Mouse (Mus musculus): ENCODE measurements at regions not wholly inside any gene's neighbourhood (a gene's known extent, or its start where the extent isn't known, plus 50 kb on each side); places are given as distances from the start of the nearest gene placed in this dataset.

DNA sequence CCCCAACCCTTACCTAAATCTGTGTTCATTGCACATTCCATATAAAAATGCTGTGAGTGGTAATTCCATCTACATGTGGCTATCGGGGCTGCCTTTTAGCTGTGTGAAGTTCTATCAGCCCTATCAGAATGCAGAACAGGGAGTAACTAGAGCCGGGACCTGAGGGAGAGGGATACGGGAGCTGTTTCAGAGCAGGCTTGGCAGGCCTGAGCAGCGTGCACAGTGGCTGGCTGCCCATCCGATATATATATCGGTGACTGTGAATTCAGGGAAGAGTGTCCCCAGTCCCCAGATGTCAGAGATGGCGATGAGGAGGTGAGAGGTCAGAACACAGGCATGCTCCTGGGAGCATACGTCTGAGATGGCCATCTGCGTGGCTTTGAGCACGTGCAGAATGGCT lies 79.0 kb downstream of the Arl4c start:
- no peak for ATAC-seq (ENCODE audit: insufficient number of reproducible peaks, insufficient read depth, low FRiP score, low TSS enrichment)
- H3K27ac ChIP-seq = no peak overlapping the region
- no peaks in the 10 kb centered on the region for H3K36me3 ChIP-seq

DNA sequence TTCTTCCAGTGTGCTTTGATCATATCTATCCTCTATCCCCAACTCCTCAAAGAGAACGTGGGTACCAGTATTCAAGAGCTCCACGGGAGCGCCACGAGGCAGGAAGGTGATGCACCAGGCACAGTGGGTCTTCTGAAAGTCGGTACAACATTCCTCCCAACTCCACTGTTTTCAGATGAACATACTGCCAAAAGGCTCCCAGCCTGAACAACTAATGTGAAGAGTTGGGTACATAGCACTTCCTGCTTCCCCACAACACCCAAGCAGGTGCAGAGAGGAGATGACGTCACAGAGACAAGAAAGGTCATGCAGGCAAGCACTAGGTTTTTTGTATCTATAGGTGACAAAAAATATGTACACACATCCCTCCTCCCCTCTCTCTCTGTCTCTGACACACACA lies 79.7 kb downstream of the Arl4c start:
- Histone ChIP-seq H3K9ac (no peak overlapping the region), H3K36me3 (no peaks in the 10 kb centered on the region), H3K27ac (no peak overlapping the region), H3K27me3 (no peaks in the 10 kb centered on the region), H3K4me3 (no peak overlapping the region), H3K4me2 (replicated peaks) (no peak overlapping the region), H3K9me3 (no peaks in the 10 kb centered on the region), H3K4me1 (peaks cover 4% of the 10 kb centered on the region; the same call in 1 of the 2 replicates)
- 80% methylated on average over 6 of the region's 6 CpGs for WGBS
- ATAC-seq (ENCODE audit: insufficient number of reproducible peaks, insufficient read depth, low FRiP score, low TSS enrichment) = no peak

More for the DNA sequence above, 79.0 kb downstream of the Arl4c start:
- no peak overlapping the region for H3K9ac ChIP-seq
- H3K4me2 ChIP-seq (replicated peaks) = no peak overlapping the region
- H3K27me3 ChIP-seq = no peaks in the 10 kb centered on the region
- no peaks in the 10 kb centered on the region for H3K9me3 ChIP-seq
- WGBS = 36% methylated on average over 10 of the region's 10 CpGs
- no peak overlapping the region for H3K4me3 ChIP-seq
- H3K4me1 ChIP-seq = peaks cover 4% of the 10 kb centered on the region; the same call in 1 of the 2 replicates

DNA sequence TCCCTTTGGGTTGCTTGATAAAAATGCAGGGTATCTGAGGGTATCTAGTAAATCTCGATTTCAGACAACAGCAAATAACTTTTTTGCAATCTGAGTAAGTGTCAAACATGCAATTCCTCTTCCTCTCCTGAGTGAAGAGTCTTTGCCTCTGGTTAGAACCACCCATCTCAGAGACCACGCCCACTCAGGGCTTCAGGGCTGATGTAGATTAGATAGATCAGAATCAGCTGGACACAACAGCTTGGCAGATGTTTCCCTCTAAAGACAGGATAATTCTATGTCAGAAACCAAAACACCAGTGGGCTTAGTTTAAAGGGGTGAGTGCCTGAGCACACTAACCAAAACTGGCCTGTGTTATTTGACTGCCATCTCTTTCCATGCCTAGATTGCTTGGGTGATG lies 80.8 kb downstream of the Arl4c start:
- H3K9me3 ChIP-seq = no peaks in the 10 kb centered on the region

DNA sequence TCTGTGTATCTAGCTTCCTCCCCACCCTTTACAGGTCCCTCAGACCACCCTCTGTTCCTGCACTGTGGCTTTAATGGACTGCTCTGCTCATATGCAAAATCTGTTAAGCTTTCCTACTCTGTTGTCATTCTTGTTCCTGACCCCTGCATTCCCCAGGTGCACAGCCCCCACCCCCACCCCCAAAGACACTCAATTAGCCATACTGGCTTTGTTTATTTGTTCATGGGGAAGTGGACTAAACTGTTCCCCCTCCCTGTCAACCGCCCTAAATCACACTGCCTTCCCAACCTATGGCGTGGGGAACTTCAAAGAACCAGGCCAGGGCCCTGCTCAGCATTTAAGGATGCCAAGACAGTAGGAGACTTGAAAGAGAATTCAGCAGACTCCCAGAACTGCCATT lies 89.0 kb downstream of the Arl4c start:
- H3K9ac ChIP-seq = no peak overlapping the region
- no peak overlapping the region for H3K4me2 ChIP-seq (replicated peaks)
- no peaks in the 10 kb centered on the region for H3K36me3 ChIP-seq
- WGBS = 21% methylated on average over 2 of the region's 2 CpGs
- H3K27me3 ChIP-seq = no peaks in the 10 kb centered on the region
- no peaks in the 10 kb centered on the region for H3K9me3 ChIP-seq
- H3K4me1 ChIP-seq = peaks cover 13% of the 10 kb centered on the region
- no peak for ATAC-seq (ENCODE audit: insufficient number of reproducible peaks, insufficient read depth, low FRiP score, low TSS enrichment)
- 0 out of 2 replicates have a peak overlapping the region, but pooled peaks have one; percentile 23 for H3K27ac ChIP-seq
- no peak overlapping the region for H3K4me3 ChIP-seq

More for the DNA sequence above, 80.8 kb downstream of the Arl4c start:
- H3K4me2 ChIP-seq (replicated peaks) = no peak overlapping the region
- peaks cover 4% of the 10 kb centered on the region; the same call in 1 of the 2 replicates for H3K4me1 ChIP-seq
- no peak overlapping the region for H3K27ac ChIP-seq
- ATAC-seq (ENCODE audit: insufficient number of reproducible peaks, insufficient read depth, low FRiP score, low TSS enrichment) = no peak
- no peaks in the 10 kb centered on the region for H3K36me3 ChIP-seq
- H3K4me3 ChIP-seq = no peak overlapping the region
- no peaks in the 10 kb centered on the region for H3K27me3 ChIP-seq
- no peak overlapping the region for H3K9ac ChIP-seq
- 61% methylated on average over 2 of the region's 2 CpGs for WGBS

DNA sequence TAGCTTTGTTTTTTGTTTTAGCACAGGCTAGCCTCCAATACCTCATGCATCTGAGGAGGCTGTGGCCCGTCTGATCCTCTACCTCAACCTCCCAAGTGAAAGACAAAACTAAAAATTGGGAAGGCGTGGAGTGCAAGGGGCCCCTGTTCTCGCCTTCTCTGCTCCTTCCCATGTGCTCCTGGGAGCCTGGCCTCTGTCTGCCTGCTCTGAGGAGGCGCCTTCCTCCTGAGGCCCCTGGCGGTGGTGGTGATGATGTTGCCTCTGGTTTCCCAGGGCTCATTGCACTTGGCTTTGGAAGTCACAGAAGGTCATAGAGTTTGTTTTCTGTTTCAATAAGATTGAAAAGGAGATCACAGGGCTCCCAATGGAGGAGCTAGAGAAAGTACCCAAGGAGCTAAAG lies 90.8 kb downstream of the Arl4c start:
- Histone ChIP-seq H3K4me2 (replicated peaks) (no peak overlapping the region), H3K9me3 (no peaks in the 10 kb centered on the region), H3K4me1 (peaks cover 15% of the 10 kb centered on the region), H3K36me3 (no peaks in the 10 kb centered on the region), H3K9ac (no peak overlapping the region), H3K27ac (no peak overlapping the region), H3K27me3 (no peaks in the 10 kb centered on the region), H3K4me3 (no peak overlapping the region)
- no peak for ATAC-seq (ENCODE audit: insufficient number of reproducible peaks, insufficient read depth, low FRiP score, low TSS enrichment)
- 75% methylated on average over 5 of the region's 5 CpGs for WGBS

DNA sequence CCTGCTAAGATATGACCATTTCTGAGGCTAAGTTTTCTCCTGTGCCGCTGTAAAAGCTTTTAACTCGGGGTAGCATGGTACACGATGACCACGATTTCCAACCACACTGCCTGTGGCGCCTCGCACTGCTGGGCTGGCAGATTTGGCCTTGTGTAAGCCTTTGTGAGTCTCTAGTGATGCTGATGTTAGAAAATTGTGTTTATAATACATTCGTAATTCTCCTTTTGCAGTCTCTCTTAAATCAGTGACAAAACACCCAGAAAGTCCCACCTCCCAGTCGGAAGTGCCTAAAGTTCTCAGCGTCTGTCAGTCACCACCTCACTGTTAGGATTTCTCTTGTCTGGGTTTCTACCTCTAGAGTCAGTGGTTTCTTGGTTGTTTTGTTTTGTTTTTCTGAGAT lies 91.2 kb downstream of the Arl4c start:
- Histone ChIP-seq H3K9me3 (no peaks in the 10 kb centered on the region), H3K36me3 (no peaks in the 10 kb centered on the region), H3K9ac (no peak overlapping the region), H3K27ac (no peak overlapping the region), H3K4me1 (peaks cover 15% of the 10 kb centered on the region), H3K4me2 (replicated peaks) (no peak overlapping the region), H3K4me3 (no peak overlapping the region), H3K27me3 (no peaks in the 10 kb centered on the region)
- 87% methylated on average over 9 of the region's 9 CpGs for WGBS
- no peak for ATAC-seq (ENCODE audit: insufficient number of reproducible peaks, insufficient read depth, low FRiP score, low TSS enrichment)

DNA sequence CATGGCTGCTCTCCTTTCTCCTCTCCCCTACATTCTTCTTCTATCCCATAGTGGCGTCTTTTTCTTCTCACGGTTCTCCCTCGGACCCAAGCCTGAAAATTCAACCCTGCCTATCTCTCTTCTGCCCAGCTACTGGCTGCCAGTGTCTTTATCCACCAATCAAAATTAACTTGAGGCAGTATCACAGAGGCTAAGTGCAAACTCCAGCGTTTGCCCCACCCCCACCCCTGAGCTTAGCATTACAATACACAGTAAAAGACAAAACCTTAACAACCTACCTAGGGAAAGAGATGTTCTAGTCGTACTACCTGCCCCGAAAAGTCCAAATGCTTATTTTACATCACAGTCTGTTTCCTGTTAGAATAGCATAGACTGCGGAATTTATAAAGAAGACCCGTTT lies 93.2 kb downstream of the Arl4c start:
- 40% methylated on average over 8 of the region's 8 CpGs for WGBS
- Histone ChIP-seq H3K4me3 (no peak overlapping the region), H3K27ac (no peak overlapping the region), H3K4me1 (peaks cover 15% of the 10 kb centered on the region), H3K4me2 (replicated peaks) (no peak overlapping the region), H3K9me3 (no peaks in the 10 kb centered on the region), H3K36me3 (no peaks in the 10 kb centered on the region), H3K27me3 (no peaks in the 10 kb centered on the region), H3K9ac (no peak overlapping the region)
- ATAC-seq (ENCODE audit: insufficient number of reproducible peaks, insufficient read depth, low FRiP score, low TSS enrichment) = no peak

DNA sequence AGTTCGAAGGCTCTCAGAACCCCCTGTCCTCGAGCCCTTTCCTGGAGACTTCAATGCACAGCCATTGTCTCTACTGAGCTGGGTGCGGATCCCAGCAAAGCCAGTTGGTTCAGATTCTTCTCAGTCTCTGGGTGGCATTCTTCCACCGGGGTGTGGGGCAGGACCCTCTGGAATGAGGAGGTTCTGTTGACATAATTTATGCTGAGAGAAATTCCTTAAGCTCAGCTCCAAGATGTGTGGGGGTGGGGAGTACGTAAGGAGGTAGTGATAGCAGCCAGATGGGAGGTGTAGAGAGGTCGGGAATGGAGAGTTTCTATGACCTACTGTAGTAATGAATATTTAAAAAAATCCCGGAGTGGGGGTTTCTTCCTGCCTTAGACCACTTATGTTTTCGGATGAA lies 93.8 kb downstream of the Arl4c start:
- H3K4me3 ChIP-seq = no peak overlapping the region
- ATAC-seq (ENCODE audit: insufficient number of reproducible peaks, insufficient read depth, low FRiP score, low TSS enrichment) = no peak
- no peak overlapping the region for H3K4me2 ChIP-seq (replicated peaks)
- 42% methylated on average over 8 of the region's 8 CpGs for WGBS
- peaks cover 14% of the 10 kb centered on the region for H3K4me1 ChIP-seq
- H3K36me3 ChIP-seq = no peaks in the 10 kb centered on the region
- H3K9me3 ChIP-seq = no peaks in the 10 kb centered on the region
- no peaks in the 10 kb centered on the region for H3K27me3 ChIP-seq
- H3K27ac ChIP-seq = no peak overlapping the region
- no peak overlapping the region for H3K9ac ChIP-seq

DNA sequence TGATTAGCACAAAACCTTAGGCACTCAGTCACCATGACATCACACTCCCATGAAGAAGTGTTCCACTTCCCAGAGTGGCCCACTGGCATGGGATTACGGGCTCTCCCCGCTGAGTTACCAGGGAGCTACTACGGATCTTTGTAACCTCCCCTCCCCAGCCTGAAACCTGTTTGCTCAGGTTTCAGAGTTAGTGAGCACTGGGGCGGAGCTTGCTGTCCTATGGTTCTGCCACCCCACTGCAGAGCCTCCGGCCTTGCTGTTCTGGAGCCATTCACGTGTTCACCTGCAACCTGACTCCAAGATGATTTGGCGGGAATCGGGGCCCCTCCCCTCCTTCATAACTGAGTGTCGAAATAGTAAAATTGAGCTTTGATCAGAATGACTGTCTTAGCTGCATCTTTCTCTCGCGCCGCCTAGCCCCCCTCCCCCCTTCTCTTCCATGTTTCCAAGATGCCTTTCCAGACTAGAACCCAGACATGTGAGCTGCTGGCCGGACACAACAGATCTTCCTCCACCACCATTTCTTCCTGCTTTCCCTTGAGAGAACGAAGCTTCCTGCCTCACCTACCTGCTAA lies 95.8 kb upstream of the Glrp1 start:
- 0 out of 2 replicates have a peak, but pooled peaks have one; percentile 28 for ATAC-seq (ENCODE audit: insufficient number of reproducible peaks, insufficient read depth, low FRiP score, low TSS enrichment)
- Histone ChIP-seq H3K4me3 (no peak overlapping the region), H3K27ac (no peak overlapping the region), H3K36me3 (no peaks in the 10 kb centered on the region), H3K9ac (no peak overlapping the region), H3K9me3 (no peaks in the 10 kb centered on the region), H3K4me1 (peaks cover 8% of the 10 kb centered on the region; the same call in 1 of the 2 replicates), H3K4me2 (replicated peaks) (no peak overlapping the region), H3K27me3 (no peaks in the 10 kb centered on the region)
- 33% methylated on average over 14 of the region's 14 CpGs for WGBS

DNA sequence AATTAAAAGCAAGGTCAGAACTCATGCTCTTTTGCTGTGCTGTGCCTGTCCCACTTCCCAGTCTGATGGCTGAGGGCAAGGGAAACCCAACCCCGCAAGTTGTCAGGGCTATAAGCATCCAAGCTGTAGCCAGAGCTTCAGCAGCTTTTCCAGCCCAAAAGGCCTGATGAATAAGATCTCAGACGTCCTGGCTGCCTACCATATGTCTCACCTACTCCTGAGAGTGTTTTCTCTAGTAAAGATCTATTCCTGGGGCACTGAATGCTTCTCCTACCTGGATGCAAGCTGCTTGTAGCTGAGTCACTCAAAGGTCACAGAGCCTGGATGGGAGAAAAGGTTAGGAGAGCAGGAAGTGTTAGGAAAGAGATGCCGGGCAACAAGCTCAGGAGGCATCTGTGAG lies 92.4 kb upstream of the Glrp1 start:
- no peak overlapping the region for H3K4me3 ChIP-seq
- no peak overlapping the region for H3K27ac ChIP-seq
- H3K36me3 ChIP-seq = no peaks in the 10 kb centered on the region
- H3K9ac ChIP-seq = no peak overlapping the region
- H3K27me3 ChIP-seq = no peaks in the 10 kb centered on the region
- H3K4me1 ChIP-seq = no peaks in the 10 kb centered on the region
- H3K9me3 ChIP-seq = no peaks in the 10 kb centered on the region
- ATAC-seq (ENCODE audit: insufficient number of reproducible peaks, insufficient read depth, low FRiP score, low TSS enrichment) = no peak
- no peak overlapping the region for H3K4me2 ChIP-seq (replicated peaks)
- 69% methylated on average over 3 of the region's 3 CpGs for WGBS

DNA sequence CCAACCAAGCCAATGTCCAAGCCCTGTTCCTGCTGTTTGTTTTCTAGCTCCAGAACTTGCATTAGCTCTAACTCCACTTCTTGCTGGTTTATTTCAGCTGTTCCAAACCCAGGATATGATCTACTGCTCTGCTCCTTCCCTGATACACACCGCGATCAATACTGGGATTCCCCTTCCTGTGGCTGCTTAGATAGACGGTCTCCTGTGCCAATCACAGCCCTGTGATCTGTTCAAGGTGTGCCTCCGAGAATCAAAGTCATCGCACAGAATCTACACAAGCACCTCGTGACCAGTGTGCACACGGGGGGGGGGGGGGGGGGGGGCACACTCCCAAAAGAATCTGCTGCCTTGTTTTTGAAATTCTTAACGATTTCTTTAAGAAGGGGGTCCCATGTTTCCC lies 91.9 kb upstream of the Glrp1 start:
- WGBS = 78% methylated on average over 8 of the region's 8 CpGs
- Histone ChIP-seq H3K4me1 (no peaks in the 10 kb centered on the region), H3K4me3 (no peak overlapping the region), H3K27ac (no peak overlapping the region), H3K9ac (no peak overlapping the region), H3K9me3 (no peaks in the 10 kb centered on the region), H3K36me3 (no peaks in the 10 kb centered on the region), H3K27me3 (no peaks in the 10 kb centered on the region), H3K4me2 (replicated peaks) (no peak overlapping the region)
- no peak for ATAC-seq (ENCODE audit: insufficient number of reproducible peaks, insufficient read depth, low FRiP score, low TSS enrichment)

DNA sequence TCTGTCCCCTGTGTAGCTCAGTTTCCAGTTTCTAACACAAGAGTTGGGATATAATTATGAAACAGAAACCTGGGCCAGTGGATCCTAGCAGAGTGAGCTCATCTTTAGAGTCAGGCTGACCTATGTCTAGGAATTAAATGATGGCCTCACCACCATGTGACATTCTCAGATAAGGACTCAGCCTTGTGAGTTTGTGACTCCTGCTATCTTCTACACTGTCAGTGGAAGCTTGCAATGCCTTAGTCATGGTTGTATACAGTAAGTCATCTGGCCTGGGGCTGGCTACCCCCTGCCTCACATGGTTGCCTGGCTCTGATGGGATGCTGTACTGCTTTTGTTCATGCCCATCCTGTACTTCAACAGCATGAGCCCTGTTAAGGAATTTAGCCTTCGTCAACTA lies 90.3 kb upstream of the Glrp1 start:
- H3K4me1 ChIP-seq = no peaks in the 10 kb centered on the region
- ATAC-seq (ENCODE audit: insufficient number of reproducible peaks, insufficient read depth, low FRiP score, low TSS enrichment) = no peak
- no peak overlapping the region for H3K4me3 ChIP-seq
- no peaks in the 10 kb centered on the region for H3K27me3 ChIP-seq
- H3K36me3 ChIP-seq = no peaks in the 10 kb centered on the region
- no peaks in the 10 kb centered on the region for H3K9me3 ChIP-seq
- 74% methylated on average over 1 of the region's 1 CpGs for WGBS
- H3K9ac ChIP-seq = no peak overlapping the region
- no peak overlapping the region for H3K27ac ChIP-seq
- H3K4me2 ChIP-seq (replicated peaks) = no peak overlapping the region
